Mouse (Mus musculus) kidney, adult 8-10 months (tissue): ENCODE measurements around the gene Epha4.

Experiments
- DNase-seq, 2 experiments: peaks; one replicate each; pipeline ENCODE4 v3.0.0; 2022

Epha4 gene

GRCm38 (mm10) chr1:77512059-77512407 is 2.9 kb downstream of the Epha4 start:
- DNase-seq, result no peak

DNA sequence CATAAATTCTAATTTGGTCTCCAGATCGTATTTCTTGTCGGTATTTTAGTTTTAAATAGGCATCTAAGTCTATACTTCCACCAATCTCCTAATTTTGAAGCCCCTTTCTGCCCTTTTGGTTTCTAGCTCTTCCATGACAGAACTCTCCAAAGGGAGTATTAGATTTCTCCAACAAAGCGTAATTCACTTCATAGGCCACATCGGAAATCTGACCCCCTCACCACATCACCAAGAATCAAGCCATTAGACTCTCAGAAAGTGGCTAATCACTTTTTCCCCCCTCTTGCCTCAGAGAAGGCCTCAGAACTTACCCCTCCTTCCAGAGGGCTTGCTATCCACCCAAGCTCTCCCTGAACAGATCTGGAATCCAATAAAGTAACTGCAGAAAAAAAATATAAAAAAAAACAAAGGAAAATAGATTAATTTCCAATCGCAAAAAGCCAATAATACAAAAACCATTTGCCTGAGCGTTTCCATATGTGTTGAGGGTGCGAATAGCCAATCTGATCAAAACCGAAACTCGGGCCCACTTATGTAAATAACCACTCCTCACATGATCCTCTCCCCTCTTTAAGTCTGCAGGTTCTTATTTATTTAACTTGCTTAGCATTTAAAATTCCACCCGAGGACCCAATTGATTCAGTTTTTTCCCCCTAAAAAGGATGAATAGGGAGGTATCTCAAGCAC is 3.4 kb downstream of the Epha4 start:
- DNase-seq, result no peak

DNA sequence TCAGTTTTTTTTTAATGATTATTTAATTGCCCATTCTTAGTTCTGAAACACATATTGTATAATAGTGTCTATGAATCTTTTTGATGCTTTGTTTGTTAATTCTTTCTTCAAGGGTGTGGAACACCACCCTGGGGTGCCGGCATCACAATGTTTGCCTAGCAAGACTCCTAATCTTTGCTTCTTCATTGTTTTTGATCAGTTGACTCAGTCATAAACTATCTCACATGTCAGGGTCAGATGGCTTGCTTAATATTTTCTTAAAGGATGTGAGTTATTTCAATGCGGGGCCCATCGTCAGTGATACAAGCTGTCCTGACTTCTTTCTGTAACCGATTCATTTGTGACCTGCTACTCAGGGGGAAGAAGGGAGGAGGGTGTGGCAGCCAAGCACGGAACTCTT is 4.3 kb downstream of the Epha4 start:
- no peak for DNase-seq

GRCm38 (mm10) chr1:77506856-77507200 is 8.1 kb downstream of the Epha4 start:
- no peak for DNase-seq

GRCm38 (mm10) chr1:77506038-77506855 is 8.6 kb downstream of the Epha4 start:
- DNase-seq, result no peak

DNA sequence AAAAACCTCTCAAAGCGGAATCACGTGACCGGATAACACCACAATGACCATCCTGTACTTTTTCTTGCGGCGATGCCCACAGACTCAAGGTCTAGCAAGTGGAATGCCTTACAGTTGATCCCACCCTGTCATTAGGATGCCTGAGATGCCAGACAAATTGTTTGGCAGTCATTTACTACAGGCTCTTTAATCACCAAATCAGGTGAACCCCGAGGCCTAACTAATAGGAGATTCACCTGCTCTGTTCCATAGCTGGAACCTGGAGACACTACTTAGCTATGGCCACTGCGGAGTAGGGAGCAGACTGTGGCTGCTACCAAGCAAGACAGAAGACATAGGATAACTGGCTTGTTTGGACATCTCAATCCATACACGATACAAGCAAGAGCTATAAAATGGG is 9.6 kb downstream of the Epha4 start:
- DNase-seq, result no peak

- no peak for DNase-seq
Observed at GRCm38 (mm10) chr1:77504813-77505212, 10.1 kb downstream of the Epha4 start.

DNA sequence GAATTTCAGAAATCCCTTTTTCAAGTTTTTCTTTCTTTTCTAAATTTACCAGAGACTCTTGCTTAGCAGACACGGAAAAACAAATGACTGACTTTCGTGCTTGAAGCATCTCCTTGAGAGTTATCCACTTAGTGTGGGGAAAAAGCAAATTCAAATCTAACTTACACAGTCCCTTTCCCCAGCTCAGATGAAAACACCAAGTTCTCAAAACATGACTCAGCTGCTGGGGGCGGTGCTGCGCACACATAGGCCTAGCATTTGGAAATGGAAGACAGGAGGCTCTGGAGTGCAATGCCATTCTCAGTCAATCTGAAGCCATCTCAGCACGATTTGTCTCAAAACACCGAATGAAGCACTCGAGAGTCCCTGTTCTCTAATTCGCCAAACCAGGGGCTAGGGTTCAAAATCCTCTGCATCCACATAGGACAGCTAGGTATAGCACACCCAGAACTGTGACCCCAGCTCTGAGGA is 11.1 kb downstream of the Epha4 start:
- no peak for DNase-seq

- no peak for DNase-seq
Observed at GRCm38 (mm10) chr1:77502554-77503119, 12.3 kb downstream of the Epha4 start.

- no peak for DNase-seq
Observed at GRCm38 (mm10) chr1:77501363-77501933, 13.4 kb downstream of the Epha4 start.

GRCm38 (mm10) chr1:77497506-77497905 is 17.4 kb downstream of the Epha4 start:
- no peak for DNase-seq

DNA sequence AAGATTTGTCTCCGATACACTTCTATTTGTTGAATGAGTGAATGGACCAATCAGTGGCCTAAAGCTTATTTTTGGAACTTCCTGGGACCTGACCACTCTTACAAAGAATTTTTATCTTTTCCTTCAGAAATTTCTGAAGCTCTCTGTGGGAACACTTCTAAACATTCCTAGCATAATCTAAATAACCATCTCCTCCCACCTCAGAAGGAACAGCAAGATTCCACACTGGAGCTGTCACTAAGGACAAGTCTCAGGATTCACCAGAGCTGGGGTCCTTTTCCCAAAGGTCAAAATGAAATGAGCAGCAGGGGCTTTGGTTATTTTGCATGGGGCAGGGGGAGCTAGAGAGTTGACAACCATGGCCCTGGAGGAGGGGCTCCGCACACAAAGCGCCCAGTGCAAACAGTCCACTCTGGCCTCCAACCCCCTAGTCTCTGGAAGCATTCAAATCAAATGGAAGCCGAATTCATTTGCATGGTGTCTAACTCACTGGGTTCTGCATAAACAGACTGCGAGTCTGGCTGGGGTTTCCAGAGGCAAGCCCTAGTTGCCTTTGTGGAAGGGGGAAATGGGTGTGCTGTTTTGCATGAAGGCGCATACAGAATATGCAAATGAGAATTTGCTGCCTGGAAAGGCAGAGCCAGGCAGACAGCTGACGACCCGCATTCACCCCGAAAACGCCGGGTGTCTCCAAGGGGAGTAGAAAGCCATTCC is 18.3 kb downstream of the Epha4 start:
- no peak for DNase-seq

- DNase-seq, result no peak
Observed at GRCm38 (mm10) chr1:77495790-77496158, 19.1 kb downstream of the Epha4 start.

GRCm38 (mm10) chr1:77495030-77495789 is 19.7 kb downstream of the Epha4 start:
- DNase-seq, result no peak

DNA sequence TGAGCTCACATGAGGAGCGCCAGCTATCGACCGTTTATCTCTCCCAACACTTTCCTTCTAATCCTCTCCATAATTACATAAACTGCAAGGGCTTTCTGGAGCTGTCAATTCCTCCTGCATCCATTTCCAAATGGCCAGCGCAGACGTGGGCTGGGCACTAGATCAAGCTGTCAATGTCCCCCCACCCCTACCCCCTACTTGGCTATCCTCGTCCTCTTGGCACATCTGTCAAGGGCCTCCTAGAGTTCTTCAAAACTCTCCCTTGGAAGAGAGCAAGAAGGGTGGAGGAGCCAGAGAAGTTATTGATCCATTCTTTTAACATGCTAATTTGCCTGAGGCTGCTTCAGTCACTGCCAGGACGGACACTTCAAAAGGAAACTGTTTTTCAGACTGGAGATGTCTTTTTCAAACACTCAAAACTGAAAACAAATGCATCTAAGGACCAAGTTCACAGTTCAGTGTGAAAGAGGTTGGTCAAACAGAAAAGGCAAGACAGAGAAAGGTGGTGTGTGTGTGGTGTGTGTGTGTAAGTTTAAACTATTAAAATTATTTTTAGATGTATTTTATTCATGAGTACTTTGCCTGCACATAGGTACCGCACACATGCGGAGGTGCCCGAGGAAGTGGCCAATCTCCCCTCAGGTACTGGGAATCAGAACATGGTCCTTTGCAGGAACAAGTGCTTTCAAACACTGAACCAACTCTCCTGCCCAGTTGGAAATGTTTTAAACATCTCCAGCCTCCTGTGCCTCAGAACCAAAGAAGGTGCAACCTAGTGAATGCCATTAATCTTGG is 20.9 kb downstream of the Epha4 start:
- no peak for DNase-seq

DNA sequence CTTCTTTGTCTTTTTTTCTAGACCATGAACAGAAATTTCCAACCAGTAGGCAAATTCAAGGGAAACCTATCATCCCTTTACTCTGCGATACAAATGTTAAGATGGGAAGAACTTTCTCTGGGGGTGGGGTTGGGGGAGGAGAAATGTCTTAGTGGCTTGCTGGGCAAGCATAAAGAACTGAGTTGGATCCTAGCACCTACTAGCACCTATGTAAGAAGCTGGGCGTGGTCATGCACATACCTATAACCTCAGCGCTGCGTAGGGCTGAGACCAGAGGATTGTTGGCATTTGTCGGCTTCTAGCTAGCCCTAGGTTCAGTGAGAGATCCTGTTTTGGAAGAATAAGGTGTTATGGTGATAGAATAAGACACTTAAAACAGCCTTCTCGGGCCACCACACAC is 24.7 kb downstream of the Epha4 start:
- no peak for DNase-seq

DNA sequence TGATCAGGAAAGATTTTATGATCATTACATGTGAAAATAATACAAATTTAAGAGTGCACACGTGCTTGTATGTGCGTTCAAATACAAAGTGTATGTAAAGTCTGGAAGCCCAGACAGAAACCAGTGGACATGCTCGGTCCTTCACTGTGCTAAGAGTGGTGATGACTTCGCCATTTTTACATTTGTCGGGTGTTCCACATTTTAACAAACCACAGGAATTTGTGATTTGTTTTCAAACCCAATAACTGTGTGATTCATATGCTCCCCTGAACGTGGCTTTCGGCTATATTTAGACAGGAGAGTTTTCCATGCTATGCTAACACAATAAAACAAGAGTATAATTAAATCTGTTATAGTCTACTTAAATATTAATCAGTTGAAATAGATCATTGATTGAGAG is 25.5 kb downstream of the Epha4 start:
- DNase-seq, result no peak

DNA sequence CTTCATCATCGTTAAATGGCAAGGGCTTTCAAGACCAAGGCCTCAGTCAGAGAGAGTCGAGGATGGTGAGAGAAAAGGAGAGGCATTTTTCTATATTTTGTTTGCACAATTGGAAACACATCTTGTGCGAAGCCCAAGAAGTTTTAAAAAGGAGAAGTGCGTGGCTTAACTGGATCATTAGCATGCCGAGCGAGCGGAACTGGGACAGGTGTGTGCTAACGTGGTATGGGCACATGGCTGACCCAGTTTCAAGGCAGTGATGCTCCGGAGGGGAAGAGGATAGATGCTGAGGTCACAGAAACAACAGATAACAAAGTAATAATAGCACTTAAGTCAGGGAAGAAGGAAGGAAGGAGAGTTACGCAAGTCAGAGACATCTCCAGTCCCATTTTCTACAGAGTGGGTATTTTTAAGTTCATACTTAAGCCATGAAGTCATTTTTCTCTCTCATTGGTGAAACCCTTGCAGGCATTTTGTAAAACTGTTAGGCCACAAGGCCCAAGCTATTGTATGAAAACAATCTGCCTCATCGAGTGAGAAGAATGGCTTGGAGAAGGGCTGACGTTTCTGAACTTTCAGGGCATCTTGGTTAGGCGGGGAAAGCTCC is 26.9 kb downstream of the Epha4 start:
- DNase-seq, result no peak

DNA sequence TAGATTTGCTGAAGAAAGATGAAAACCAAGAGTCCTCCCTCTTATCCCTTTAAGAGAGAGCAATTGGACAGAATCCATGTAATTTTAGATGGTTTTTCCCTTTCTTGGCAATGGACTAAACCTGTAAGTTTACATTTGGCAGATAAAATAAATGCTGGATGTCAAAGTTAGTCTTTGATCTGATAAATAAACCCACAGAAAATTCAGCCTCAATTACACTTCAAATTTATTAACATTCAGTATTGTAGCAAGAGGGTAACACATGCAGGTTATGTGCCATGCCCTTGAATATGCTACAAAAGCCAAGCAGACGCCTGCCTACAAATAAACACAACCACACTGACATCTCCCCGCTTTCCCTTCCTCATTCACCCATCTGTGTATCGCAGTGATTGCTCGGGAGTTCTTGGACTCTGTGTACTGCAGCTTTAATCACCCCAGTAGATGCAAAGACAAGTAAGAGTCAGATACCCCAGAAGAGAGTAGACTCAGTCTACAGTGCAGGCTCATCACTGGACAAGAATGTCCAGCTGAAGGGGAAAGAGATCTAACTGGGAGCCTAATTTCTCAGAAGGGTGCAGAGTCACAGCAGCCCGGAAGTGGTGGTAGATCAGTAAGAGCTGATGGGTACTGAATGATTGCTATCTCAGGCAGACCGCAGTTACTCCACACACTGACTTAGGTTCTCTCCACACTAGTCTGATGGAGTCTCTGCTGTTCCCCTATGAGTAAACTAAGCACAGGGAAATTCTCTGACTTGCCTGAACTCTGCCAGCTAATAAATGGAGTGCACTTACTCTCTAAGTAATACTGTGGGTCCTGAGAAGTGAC is 29.9 kb downstream of the Epha4 start:
- DNase-seq, result no peak

DNA sequence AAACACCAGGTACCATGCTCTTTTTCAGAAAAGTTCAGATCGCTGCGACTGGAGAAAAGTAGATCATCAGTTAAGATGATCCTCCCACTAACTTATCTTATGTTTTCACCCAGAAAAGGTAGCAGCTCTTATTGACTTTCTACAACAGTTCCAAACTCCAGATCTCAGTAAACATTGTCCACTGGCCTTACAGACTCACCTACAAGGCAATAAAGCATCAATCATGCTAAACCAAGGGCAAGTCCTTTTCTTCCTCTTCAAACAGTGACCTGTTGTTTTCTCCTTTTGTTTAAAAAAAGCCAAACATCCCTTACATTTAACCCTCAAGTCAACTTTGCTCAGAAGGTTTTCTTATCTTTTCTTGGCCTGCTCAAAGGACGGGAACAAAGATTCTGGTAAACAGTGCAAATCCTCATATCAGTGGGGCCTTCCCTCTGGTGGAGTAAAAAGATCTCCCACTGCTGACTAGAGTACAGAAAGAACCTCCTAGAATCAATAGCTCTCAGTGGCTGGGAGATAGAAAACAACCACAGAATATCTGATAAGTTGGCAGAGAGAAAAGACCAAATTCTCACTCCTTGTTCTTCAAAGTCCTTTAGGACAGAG is 39.0 kb downstream of the Epha4 start:
- DNase-seq, result no peak
